Mouse (Mus musculus) urinary bladder, postnatal 36 days (tissue): ENCODE measurements around the gene Fcgr3.
"Not testable (repeated sequence)": the region's sequence is repeated elsewhere in the genome, so short reads cannot be mapped to it uniquely, and the experiment has no call there.

Experiments
- DNase-seq, 2 experiments: peaks; one replicate each; pipeline ENCODE4 v3.0.0; 2022; ENCODE audit warnings: low spot score in 2 of 2, mixed read lengths in 1 of 2

Gene Fcgr3

DNA sequence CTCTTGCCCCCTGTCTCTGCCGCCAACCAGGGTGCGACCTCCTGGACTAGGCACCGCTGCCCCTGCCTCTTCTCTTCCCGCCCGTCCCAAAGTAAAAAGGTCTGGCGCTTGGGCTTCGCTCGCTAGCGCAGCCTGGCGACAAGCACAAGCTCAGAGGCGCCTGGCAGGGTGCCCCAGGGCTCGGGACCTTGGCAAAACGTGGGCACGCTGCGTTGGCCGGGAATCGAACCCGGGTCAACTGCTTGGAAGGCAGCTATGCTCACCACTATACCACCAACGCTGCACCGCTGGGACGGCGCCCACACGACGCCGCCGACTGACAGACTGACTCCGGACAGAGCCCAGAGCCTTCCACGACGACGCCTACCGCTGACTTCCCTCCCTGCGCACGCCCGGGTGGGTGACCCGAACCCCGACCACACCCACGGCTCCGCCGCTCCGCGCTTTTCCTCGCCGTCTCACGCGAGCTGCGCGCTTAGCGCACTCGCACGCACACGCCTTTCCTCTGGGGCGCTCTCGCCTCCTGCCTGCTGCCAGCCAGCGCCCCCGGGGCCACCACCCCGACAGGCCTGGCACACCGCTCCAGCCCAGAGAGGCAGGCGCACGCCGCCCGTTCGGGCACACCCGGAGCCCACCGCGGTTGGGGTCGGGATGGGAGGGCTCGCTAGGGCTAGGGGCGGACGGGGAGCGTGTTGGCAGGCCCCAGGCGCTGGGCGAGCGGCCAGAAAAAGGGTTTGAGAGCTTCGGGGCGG is at the start of gene Fcgr3:
Gene Fcgr3 (minus strand): TSS at position 445 of the 752 bp plus-strand sequence.
- peak; percentile 76 to 77 for DNase-seq

DNA sequence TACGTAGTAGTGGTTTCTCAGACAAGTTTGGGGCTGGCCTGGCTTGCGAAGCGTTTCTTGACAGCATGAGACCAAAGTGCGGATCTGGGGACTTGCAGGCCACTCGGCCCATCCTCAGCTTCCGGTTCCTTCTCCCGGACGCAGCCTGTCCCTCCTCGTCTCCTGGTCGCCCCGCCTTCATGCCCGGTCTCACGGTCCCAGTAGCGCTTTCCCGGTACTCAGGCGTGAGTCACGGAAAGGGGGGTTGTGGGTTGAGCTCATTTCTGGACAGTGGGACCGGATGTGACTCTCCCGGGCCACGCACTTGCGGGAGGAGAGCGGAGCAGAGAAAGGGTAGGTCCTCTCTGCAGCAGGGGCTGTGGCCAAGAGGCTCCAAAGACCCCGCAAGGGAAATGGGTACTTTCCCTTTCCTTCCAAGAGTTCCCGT is 49.2 kb upstream of the Fcgr3 start, which contains the start of gene Cfap126:
Gene Cfap126 (plus strand): TSS at position 46 of the 427 bp plus-strand sequence.
- DNase-seq = peak; percentile 83 to 90

DNA sequence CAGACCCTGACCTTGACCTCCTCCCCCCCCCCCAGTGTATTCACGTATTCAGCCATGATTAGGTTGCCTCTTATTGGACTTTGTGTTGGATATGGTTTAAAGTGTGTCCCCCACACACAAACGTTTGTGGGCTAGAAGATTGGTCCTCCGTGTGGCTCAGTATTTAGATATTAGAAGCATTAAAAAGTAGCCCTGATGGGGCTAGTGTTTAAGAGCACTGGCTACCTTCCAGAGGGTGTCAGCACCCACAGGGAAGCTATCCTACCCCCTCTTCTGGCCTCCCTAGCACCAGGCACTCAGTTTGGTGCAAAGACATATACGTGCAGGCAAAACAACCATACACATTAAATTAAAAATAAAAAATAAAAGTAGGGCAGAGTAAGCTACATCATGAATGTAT is 48.3 kb upstream of the Fcgr3 start:
- DNase-seq = no peak

GRCm38 (mm10) chr1:171111781-171112575 is 47.2 kb upstream of the Fcgr3 start:
- DNase-seq = peak; percentile 47 to 48

- peak; percentile 90 to 91 for DNase-seq
Observed at GRCm38 (mm10) chr1:171111020-171111780, 46.5 kb upstream of the Fcgr3 start.

DNA sequence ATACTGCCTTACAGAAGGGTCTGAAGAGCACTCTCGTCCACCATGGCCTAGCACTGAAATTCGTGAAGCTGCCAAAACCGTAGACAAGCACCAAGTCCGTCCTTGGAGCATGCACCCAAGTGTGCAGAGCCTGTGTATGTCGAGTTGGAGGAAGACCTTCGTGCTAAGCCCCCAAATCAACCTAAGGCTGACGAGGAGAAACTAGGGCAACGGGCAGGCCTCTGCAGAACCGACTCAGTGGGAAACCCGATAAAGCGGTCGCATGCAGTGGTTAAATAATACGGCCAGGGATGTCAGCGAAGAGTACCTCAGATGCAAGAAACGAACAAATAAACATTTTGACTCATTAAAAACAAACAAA is 45.9 kb upstream of the Fcgr3 start:
- DNase-seq = no peak

GRCm38 (mm10) chr1:171109620-171110019 is 44.9 kb upstream of the Fcgr3 start:
- DNase-seq = no peak

DNA sequence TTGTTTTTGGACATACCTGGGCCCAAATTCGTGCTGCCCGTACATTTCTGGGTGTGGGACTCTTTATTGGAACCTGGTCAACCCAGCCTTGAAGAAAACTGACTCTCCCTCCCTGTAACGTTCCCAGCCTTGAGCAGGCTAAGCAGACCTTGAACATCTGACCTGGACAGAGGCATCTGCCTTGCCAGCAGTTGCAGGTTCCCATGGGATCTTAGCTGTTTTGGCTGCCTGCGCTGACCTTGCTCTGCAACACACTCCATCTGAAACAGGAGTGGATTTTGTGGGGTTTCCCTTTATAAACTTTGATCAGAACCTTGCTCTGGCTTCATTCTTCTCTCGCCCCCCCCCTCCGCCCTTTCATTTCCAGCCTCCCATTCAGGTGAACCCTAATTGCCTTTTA is 40.5 kb upstream of the Fcgr3 start:
- DNase-seq = no peak

- no peak for DNase-seq
Observed at GRCm38 (mm10) chr1:171103179-171103840, 38.6 kb upstream of the Fcgr3 start.

DNA sequence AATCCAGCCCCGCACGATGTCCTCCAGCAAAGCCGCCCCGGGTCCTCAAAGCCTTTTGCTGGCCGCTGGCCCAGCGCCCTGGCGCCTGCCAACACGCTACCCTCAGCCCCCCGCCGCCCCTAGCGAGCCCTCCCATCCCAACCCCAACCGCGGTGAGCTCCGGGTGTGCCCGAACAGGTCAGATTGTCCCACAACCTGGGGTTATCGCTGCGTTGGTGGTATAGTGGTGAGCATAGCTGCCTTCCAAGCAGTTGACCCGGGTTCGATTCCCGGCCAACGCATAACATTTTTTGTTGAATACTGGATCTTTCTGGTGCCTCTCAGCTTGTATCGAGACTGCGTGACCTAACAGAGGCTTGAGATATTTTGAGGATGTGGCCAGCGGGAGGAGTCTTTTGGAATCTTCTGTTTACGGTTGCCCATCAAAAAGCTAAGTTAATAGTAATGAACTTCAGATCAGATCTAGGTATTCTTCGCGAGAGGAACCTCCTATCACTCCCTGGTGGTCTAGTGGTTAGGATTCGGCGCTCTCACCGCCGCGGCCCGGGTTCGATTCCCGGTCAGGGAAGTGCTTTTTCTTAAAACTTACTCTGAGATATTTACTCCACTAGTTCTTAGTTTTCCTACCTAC is 37.9 kb upstream of the Fcgr3 start:
- peak; percentile 77 to 80 for DNase-seq

- DNase-seq = peak; percentile 81 to 87
Observed at GRCm38 (mm10) chr1:171101733-171102546, 37.2 kb upstream of the Fcgr3 start.

DNA sequence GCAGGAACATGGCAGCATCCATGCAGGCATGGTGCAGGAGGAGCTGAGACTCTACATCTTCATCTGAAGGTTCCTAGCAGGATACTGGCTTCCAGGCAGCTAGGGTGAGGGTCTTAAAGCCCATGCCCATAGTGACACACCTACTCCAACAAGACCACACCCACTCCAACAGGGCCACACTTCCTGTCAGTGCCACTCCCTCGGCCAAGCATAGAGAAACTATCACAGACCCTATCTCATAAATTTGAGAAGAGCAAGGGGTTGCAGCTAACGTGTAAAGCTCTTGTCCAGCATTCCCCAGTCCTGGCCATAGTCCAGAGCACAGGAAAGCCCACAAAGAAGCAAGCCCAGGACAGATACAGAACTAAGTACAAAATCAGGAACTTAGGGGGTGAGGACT is 36.3 kb upstream of the Fcgr3 start:
- DNase-seq = no peak

DNA sequence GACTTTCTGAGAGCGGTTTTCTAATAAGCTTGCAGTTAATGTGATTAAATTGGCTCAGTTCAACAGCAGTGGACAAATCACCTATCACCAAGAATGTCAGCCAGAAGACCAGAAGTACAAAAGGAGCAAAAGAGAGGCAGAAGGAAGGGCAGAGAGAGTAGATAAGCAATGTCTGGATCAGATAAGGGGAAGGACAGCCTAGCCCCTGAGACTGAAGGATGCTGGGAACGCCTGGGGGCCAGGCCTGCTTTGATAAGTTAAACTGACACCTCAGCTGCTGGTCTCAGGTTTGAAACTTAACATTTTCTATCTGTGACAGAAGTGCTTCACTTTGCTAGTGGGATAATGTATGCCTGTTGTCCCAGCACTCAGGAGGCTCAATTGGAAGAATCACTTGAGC is 32.9 kb upstream of the Fcgr3 start:
- DNase-seq = no peak

DNA sequence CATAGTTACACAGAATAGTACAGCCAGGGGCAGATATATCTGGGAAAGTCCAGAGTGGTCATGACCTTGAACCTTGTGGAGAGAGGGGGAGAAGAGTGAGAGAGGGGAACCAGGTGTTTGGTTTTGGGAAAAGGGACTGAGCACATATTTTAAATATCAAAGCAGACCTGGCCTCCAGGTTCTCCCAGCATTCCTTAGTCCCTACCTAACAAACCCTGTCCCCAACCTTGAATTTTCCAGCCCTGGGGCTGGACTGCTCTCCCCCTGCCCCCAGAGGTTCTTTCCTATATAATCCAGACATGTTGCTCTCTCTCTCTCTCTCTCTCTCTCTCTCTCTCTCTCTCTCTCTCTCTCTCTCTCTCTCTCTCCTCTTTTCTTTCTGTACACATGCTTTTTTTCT is 32.4 kb upstream of the Fcgr3 start:
- no peak for DNase-seq

GRCm38 (mm10) chr1:171096110-171096964 is 31.6 kb upstream of the Fcgr3 start:
- DNase-seq = no peak

DNA sequence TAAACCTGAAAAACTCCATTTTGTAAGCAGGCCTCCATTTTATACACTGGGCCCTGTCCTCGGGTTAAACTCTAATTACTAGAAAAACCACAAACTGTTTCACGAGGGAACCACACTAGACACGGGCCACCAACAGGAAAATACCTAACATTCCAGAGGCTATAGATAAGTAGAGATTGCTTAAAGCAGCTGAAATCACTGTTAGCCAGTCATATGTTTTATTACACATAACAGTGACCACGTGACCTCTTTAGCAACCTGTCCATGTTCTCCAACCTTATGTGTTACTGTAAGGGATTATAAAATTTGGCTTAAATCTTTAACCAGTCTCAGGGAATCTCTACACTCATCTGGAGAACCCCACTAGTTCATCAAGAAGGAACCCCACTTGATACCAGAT is 29.7 kb upstream of the Fcgr3 start:
- DNase-seq = no peak

DNA sequence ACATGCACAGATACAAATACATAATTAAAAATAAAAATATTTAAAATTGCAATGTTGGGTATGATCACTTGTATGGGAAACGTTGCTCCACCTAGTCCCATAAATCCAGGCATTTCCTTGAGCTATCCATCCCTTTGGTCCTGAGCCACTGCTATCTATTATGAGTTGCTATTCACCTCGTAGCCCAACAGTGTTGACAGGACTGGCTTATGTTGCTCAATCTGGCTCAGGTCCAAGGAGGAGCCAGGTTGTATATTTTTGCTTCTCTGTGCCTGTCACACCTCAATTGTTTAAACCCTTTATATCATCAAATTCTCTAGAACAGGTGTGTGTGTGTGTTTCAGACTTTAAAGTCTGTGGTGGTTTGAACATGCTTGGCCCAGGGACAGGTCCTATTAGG is 26.0 kb upstream of the Fcgr3 start:
- no peak for DNase-seq

GRCm38 (mm10) chr1:171089891-171090290 is 25.2 kb upstream of the Fcgr3 start:
- no peak for DNase-seq

- DNase-seq = not testable (repeated sequence)
Observed at GRCm38 (mm10) chr1:171088237-171088869, 23.6 kb upstream of the Fcgr3 start.
